Mouse (Mus musculus) midbrain, embryonic 15.5 days (tissue): Measurements from ENCODE around the gene Incenp. TPM values are rescaled to one million over a fixed set of nuclear protein-coding genes. Genes with fewer than 3 reads are reported as not detected.
"Not testable (repeated sequence)": the region's sequence is repeated elsewhere in the genome, so short reads cannot be mapped to it uniquely, and the experiment has no call there.

Source experiments
- ATAC-seq: fragments of 200-750 bp; cut with Nextera tagmentation; replicated peaks from 2 replicates; pipeline ENCODE4 v1.8.0; 2017; ENCODE audit warnings: moderate TSS enrichment
- H3K27ac ChIP-seq: fragments of 300-500 bp; sonication (generic); 2 replicates; pipeline ENCODE4 v1.5.1; 2015; ENCODE audit warnings: mild to moderate bottlenecking, inconsistent platforms
- H3K27me3 ChIP-seq: fragments of 300-500 bp; sonication (generic); replicated peaks from 2 replicates; pipeline ENCODE4 v1.6.1; 2015; ENCODE audit warnings: inconsistent platforms
- H3K36me3 ChIP-seq: fragments of 300-500 bp; sonication (generic); replicated peaks from 2 replicates; pipeline ENCODE4 v1.6.1; 2015; ENCODE audit warnings: inconsistent platforms
- H3K4me1 ChIP-seq: fragments of 300-500 bp; sonication (generic); 2 replicates; pipeline ENCODE4 v1.6.1; 2015; ENCODE audit warnings: inconsistent platforms
- H3K4me2 ChIP-seq: fragments of 300-500 bp; sonication (generic); 2 replicates; pipeline ENCODE4 v1.6.1; 2015; ENCODE audit warnings: inconsistent platforms, mild to moderate bottlenecking, moderate library complexity
- H3K4me3 ChIP-seq: fragments of 300-500 bp; sonication (generic); 2 replicates; pipeline ENCODE4 v1.5.1; 2015; ENCODE audit warnings: mild to moderate bottlenecking, inconsistent platforms
- H3K9ac ChIP-seq: fragments of 300-500 bp; sonication (generic); 2 replicates; pipeline ENCODE4 v1.6.1; 2015; ENCODE audit warnings: mild to moderate bottlenecking, inconsistent platforms
- H3K9me3 ChIP-seq: fragments of 300-500 bp; sonication (generic); 2 replicates; pipeline ENCODE4 v1.6.1; 2016; ENCODE audit warnings: inconsistent platforms
- WGBS: fragments of 180-500 bp; shearing (Covaris S2); methylation state at CpG from one replicate; pipeline ENCODE4 v1.1.7; 2015; ENCODE audit warnings: mixed read lengths; 5-methylcytosine and 5-hydroxymethylcytosine counted together
- polyA plus RNA-seq: library from polyadenylated mRNA; unstranded; fragments of >200 nt; fragmentation: Nextera tagmentation; extraction: Ambion mirVana; gene quantifications from 2 replicates; pipeline ENCODE4 v1.2.1, GENCODE M21; 2015

Incenp gene
- polyA plus RNA-seq, 1 experiment from 2014 or later, result 29.6 TPM

- ATAC-seq, result no peak
- Histone ChIP-seq H3K27ac (no peak overlapping the region), H3K4me3 (no peak overlapping the region), H3K4me2 (no peak overlapping the region), H3K9ac (no peak overlapping the region), H3K36me3 (no peaks in the 10 kb centered on the region), H3K4me1 (no peaks in the 10 kb centered on the region), H3K9me3 (no peaks in the 10 kb centered on the region), H3K27me3 (no peaks in the 10 kb centered on the region)
- 88% methylated on average over 5 of the region's 5 CpGs for WGBS
These were observed 14.4 kb upstream of the Incenp start for GRCm38 (mm10) chr19:9913784-9914183.

- Histone ChIP-seq H3K4me1 (no peaks in the 10 kb centered on the region), H3K9me3 (no peaks in the 10 kb centered on the region), H3K27me3 (no peaks in the 10 kb centered on the region), H3K4me2 (peak overlapping the region; percentile 28), H3K4me3 (no peak overlapping the region), H3K36me3 (no peaks in the 10 kb centered on the region), H3K9ac (no peak overlapping the region), H3K27ac (no peak overlapping the region)
- peak; percentile 58; the same call in 1 of the 2 replicates for ATAC-seq
- 15% methylated on average over 6 of the region's 6 CpGs for WGBS
These were observed 12.0 kb upstream of the Incenp start for GRCm38 (mm10) chr19:9911314-9911754.

- Histone ChIP-seq H3K4me2 (no peak overlapping the region), H3K27me3 (no peaks in the 10 kb centered on the region), H3K9me3 (no peaks in the 10 kb centered on the region), H3K4me3 (no peak overlapping the region), H3K27ac (no peak overlapping the region), H3K4me1 (no peaks in the 10 kb centered on the region), H3K9ac (no peak overlapping the region), H3K36me3 (no peaks in the 10 kb centered on the region)
- ATAC-seq, result no peak
- WGBS, result 85% methylated on average over 5 of the region's 5 CpGs
These were observed 10.0 kb upstream of the Incenp start for GRCm38 (mm10) chr19:9909351-9909750.

- H3K36me3 ChIP-seq, H3K27me3 ChIP-seq, H3K9me3 ChIP-seq, H3K4me2 ChIP-seq, ATAC-seq, H3K27ac ChIP-seq, H3K9ac ChIP-seq, H3K4me3 ChIP-seq: not testable (repeated sequence)
- WGBS, result 98% methylated on average over 2 of the region's 2 CpGs
- H3K4me1 ChIP-seq, result peaks cover 24% of the 10 kb centered on the region
These were observed 1.3 kb upstream of the Incenp start for GRCm38 (mm10) chr19:9900696-9901095.

GRCm38 (mm10) chr19:9899780-9900146, 412 bp upstream of the Incenp start:
- H3K36me3 ChIP-seq, result no peaks in the 10 kb centered on the region
- no peaks in the 10 kb centered on the region for H3K9me3 ChIP-seq
- no peaks in the 10 kb centered on the region for H3K27me3 ChIP-seq
- H3K4me3 ChIP-seq, result peak overlapping the region; percentile 69
- peak overlapping the region; percentile 57 for H3K4me2 ChIP-seq
- peak overlapping the region; percentile 37 for H3K9ac ChIP-seq
- peaks cover 24% of the 10 kb centered on the region for H3K4me1 ChIP-seq
- peak; percentile 91 for ATAC-seq
- H3K27ac ChIP-seq, result peak overlapping the region; percentile 88
- 8% methylated on average over 10 of the region's 10 CpGs for WGBS

- peak overlapping the region; percentile 48; the same call in 1 of the 2 replicates for H3K27ac ChIP-seq
- WGBS, result 9% methylated on average over 17 of the region's 17 CpGs
- H3K9ac ChIP-seq, result peak overlapping the region; percentile 55
- peak overlapping the region; percentile 79 for H3K4me2 ChIP-seq
- H3K4me1 ChIP-seq, result peaks cover 24% of the 10 kb centered on the region
- no peaks in the 10 kb centered on the region for H3K27me3 ChIP-seq
- H3K4me3 ChIP-seq, result peak overlapping the region; percentile 69
- no peaks in the 10 kb centered on the region for H3K9me3 ChIP-seq
- ATAC-seq, result no peak
- peaks cover 6% of the 10 kb centered on the region; the same call in 1 of the 2 replicates for H3K36me3 ChIP-seq
These were observed 848 bp downstream of the Incenp start for GRCm38 (mm10) chr19:9898339-9899066.

- 75% methylated on average over 5 of the region's 5 CpGs for WGBS
- peaks cover 13% of the 10 kb centered on the region for H3K36me3 ChIP-seq
- no peak overlapping the region for H3K4me3 ChIP-seq
- H3K4me2 ChIP-seq, result no peak overlapping the region
- ATAC-seq, result no peak
- H3K27ac ChIP-seq, result no peak overlapping the region
- H3K27me3 ChIP-seq, result no peaks in the 10 kb centered on the region
- no peaks in the 10 kb centered on the region for H3K9me3 ChIP-seq
- H3K9ac ChIP-seq, result no peak overlapping the region
- H3K4me1 ChIP-seq, result peaks cover 24% of the 10 kb centered on the region
These were observed 3.3 kb downstream of the Incenp start for GRCm38 (mm10) chr19:9896067-9896466.

- no peaks in the 10 kb centered on the region for H3K9me3 ChIP-seq
- H3K9ac ChIP-seq, result no peak overlapping the region
- no peak overlapping the region for H3K4me2 ChIP-seq
- no peaks in the 10 kb centered on the region for H3K4me1 ChIP-seq
- H3K4me3 ChIP-seq, result no peak overlapping the region
- peaks cover 17% of the 10 kb centered on the region for H3K36me3 ChIP-seq
- no peak for ATAC-seq
- H3K27me3 ChIP-seq, result no peaks in the 10 kb centered on the region
- no peak overlapping the region for H3K27ac ChIP-seq
- 87% methylated on average over 8 of the region's 8 CpGs for WGBS
These were observed 12.6 kb downstream of the Incenp start for GRCm38 (mm10) chr19:9886771-9887170.

GRCm38 (mm10) chr19:9886348-9886747, 13.0 kb downstream of the Incenp start:
- no peak overlapping the region for H3K9ac ChIP-seq
- H3K27me3 ChIP-seq, result no peaks in the 10 kb centered on the region
- no peak overlapping the region for H3K4me3 ChIP-seq
- 93% methylated on average over 1 of the region's 1 CpGs for WGBS
- no peak overlapping the region for H3K4me2 ChIP-seq
- H3K36me3 ChIP-seq, result peaks cover 16% of the 10 kb centered on the region
- no peaks in the 10 kb centered on the region for H3K9me3 ChIP-seq
- no peak for ATAC-seq
- no peaks in the 10 kb centered on the region for H3K4me1 ChIP-seq
- no peak overlapping the region for H3K27ac ChIP-seq

GRCm38 (mm10) chr19:9878186-9878835, 21.0 kb downstream of the Incenp start:
- H3K36me3 ChIP-seq, result peaks cover 18% of the 10 kb centered on the region; the same call in 1 of the 2 replicates
- no peaks in the 10 kb centered on the region for H3K4me1 ChIP-seq
- WGBS, result 95% methylated on average over 20 of the region's 20 CpGs
- no peaks in the 10 kb centered on the region for H3K27me3 ChIP-seq
- no peak overlapping the region for H3K27ac ChIP-seq
- H3K9ac ChIP-seq, result no peak overlapping the region
- H3K4me2 ChIP-seq, result no peak overlapping the region
- H3K4me3 ChIP-seq, result no peak overlapping the region
- ATAC-seq, result no peak
- no peaks in the 10 kb centered on the region for H3K9me3 ChIP-seq

- Histone ChIP-seq H3K4me1 (no peaks in the 10 kb centered on the region), H3K27me3 (no peaks in the 10 kb centered on the region), H3K9ac (no peak overlapping the region), H3K36me3 (no peaks in the 10 kb centered on the region), H3K4me2 (no peak overlapping the region), H3K4me3 (no peak overlapping the region), H3K27ac (no peak overlapping the region), H3K9me3 (no peaks in the 10 kb centered on the region)
- no peak for ATAC-seq
These were observed 33.9 kb downstream of the Incenp start for GRCm38 (mm10) chr19:9865466-9865865.

GRCm38 (mm10) chr19:9864856-9865255, 34.5 kb downstream of the Incenp start:
- no peak overlapping the region for H3K4me2 ChIP-seq
- H3K36me3 ChIP-seq, result no peaks in the 10 kb centered on the region
- no peak for ATAC-seq
- 94% methylated on average over 1 of the region's 1 CpGs for WGBS
- H3K4me1 ChIP-seq, result no peaks in the 10 kb centered on the region
- H3K9me3 ChIP-seq, result no peaks in the 10 kb centered on the region
- H3K27me3 ChIP-seq, result no peaks in the 10 kb centered on the region
- no peak overlapping the region for H3K27ac ChIP-seq
- H3K4me3 ChIP-seq, result no peak overlapping the region
- H3K9ac ChIP-seq, result no peak overlapping the region

GRCm38 (mm10) chr19:9860821-9861220, 38.5 kb downstream of the Incenp start:
- not testable (repeated sequence) for H3K4me2 ChIP-seq

More at GRCm38 (mm10) chr19:9860821-9861220, 38.5 kb downstream of the Incenp start:
- ATAC-seq, H3K36me3 ChIP-seq, H3K27ac ChIP-seq, H3K27me3 ChIP-seq, H3K9me3 ChIP-seq, H3K4me1 ChIP-seq, H3K4me3 ChIP-seq, H3K9ac ChIP-seq: not testable (repeated sequence)
- 79% methylated on average over 3 of the region's 3 CpGs for WGBS
